ENCODE assay signal across 8 mouse cellular contexts in the genomic region with DNA sequence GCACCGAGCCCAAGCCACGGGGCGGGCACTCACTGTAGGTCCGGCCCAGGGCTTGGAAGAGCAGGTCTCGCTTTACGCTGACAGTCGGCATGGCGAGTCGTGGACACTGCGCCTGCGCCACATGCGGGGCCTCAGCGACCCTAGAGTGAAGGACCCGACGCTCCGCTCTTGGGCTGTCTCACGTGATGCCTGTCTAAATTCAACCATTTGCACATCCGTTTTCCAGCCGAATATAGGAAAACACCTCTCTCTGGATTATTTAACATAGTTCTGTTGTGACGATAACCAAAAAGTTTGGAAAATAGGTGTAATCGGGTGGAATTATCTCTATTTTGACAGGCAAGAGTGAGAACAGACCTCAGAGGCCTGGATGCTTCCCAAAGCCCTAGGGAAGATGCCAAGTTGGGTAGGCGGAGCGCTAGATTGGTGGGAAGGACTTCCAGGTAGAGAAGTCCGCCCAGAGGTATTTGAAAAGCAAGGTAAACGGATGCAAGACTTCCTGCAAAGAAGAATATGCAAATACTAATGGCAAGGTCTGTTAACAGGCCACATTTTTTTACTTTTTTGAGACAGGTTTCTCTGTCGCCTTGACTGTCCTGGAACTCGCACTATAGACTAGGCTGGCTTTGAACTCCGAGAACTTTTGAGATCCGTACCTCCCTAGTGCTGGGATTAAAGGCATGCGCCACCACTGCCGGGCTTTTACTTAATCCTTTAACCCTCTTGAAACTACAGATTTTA. TPM values are rescaled to one million over a fixed set of nuclear protein-coding genes. Genes with fewer than 3 reads are reported as not detected.
DNase-seq lines count a peak whose midpoint lies in the region; ATAC-seq and TF ChIP-seq lines count a peak whose summit lies in the region.

A gene (minus strand): TSS at position 146 of the 741 bp plus-strand sequence.

- CTCF ChIA-PET in Patski (lab: Charles Lee), result no interaction called here

- POLR2A ChIA-PET in Patski (lab: Charles Lee), result no interaction called here

- no peak for TF ChIP-seq CTCF in Patski (IDR thresholded peaks at IDR 0.05)

- H3K36me3 ChIP-seq in hindbrain, embryonic 13.5 days, result no peaks in the 10 kb centered on the region

- H3K4me3 ChIP-seq in hindbrain, embryonic 13.5 days, result peak within 1 kb of the TSS; percentile 94

- peak; percentile 95 for ATAC-seq in Patski
- ATAC-seq in hindbrain, embryonic 13.5 days (ENCODE audit: low FRiP score), result peak; percentile 98

- DNase-seq in Patski (ENCODE audit: low read depth, low spot score), result peak; percentile 80
- peak; percentile 97 to 99 for DNase-seq in cerebellum, postnatal 14 days
- DNase-seq in frontal cortex, postnatal 14 days (ENCODE audit: low spot score in 2 of 2), result peak; percentile 82 to 85
- peak; percentile 82 to 85 for DNase-seq in layer of hippocampus, postnatal 25 days (ENCODE audit: extremely low spot score in 1 of 2, low spot score in 1 of 2)
- peak; percentile 94 for DNase-seq in lung, postnatal 25 days (ENCODE audit: low spot score)
- peak; percentile 95 for DNase-seq in retina, embryonic 14.5 days (ENCODE audit: low spot score)
- peak; percentile 90 for DNase-seq in thymus, postnatal 4 days

- under 1% methylated on average over 31 of the region's 31 CpGs for WGBS in hindbrain, embryonic 13.5 days

- peak within 1 kb of the TSS; percentile 68 for H3K4me2 ChIP-seq in hindbrain, embryonic 13.5 days

- H3K9ac ChIP-seq in hindbrain, embryonic 13.5 days, result peak within 1 kb of the TSS; percentile 90

- peaks cover 9% of the 10 kb centered on the region for H3K27me3 ChIP-seq in Patski
- peaks cover 12% of the 10 kb centered on the region; the same call in 1 of the 2 replicates for H3K27me3 ChIP-seq in hindbrain, embryonic 13.5 days

- in situ Hi-C loops in Patski (cut with MboI; ENCODE audit: low pct_unique_long_range_greater_than_20kb), result no loop called here

- H3K27ac ChIP-seq in hindbrain, embryonic 13.5 days, result peak within 1 kb of the TSS; percentile 52

- peaks cover 32% of the 10 kb centered on the region for H3K4me1 ChIP-seq in hindbrain, embryonic 13.5 days (replicated peaks)

- H3K9me3 ChIP-seq in hindbrain, embryonic 13.5 days, result no peaks in the 10 kb centered on the region

RNA-seq across cellular contexts. Expression of the gene that starts here (rescaled TPM):
- polyA plus RNA-seq in Patski (2021), result 63.6 TPM
- polyA plus RNA-seq in hindbrain, embryonic 13.5 days (2015; fragmentation: Nextera tagmentation; extraction: Ambion mirVana), result 143 and 144 TPM in 2 replicates
- total RNA-seq in layer of hippocampus, postnatal 25 days (2021), result 10 to 100 TPM; 65.8 to 71.0 TPM

Comparison
In these comparisons a context has a peak if more than half of its experiments do, and no peak if none do; other contexts are left out.
1. Peak in every context shown above with its lines: DNase-seq, ATAC-seq, H3K4me3 ChIP-seq and H3K27ac ChIP-seq.